Mouse (Mus musculus) hematopoietic stem cell, adult 5-6 weeks (primary cell): ENCODE data around the gene D6Wsu163e. TPM values are rescaled to one million over a fixed set of nuclear protein-coding genes. Genes with fewer than 3 reads are reported as not detected.

Experiments
- ATAC-seq, 2 experiments: fragments of 125-278 bp in 1 of 2; replicated peaks in 1 of 2; 2 replicates each; pipeline ENCODE4 v1.8.0; 2016 to 2017; ENCODE audit warnings: inconsistent platforms in 2 of 2, mild to moderate bottlenecking in 2 of 2, moderate number of reproducible peaks in 2 of 2, low read depth in 1 of 2, moderate TSS enrichment in 1 of 2; ENCODE audit not compliant: low FRiP score in 2 of 2, poor library complexity in 2 of 2, severe bottlenecking in 2 of 2, insufficient read depth in 1 of 2, low TSS enrichment in 1 of 2
- total RNA-seq: library from RNA; stranded (forward); fragments of 172-1452, 232-1000 nt; gene quantifications from 2 replicates; pipeline ENCODE4 v1.2.3, GENCODE M21; 2017

The D6Wsu163e gene
- 26.1 and 53.5 TPM in 2 replicates for total RNA-seq

GRCm38 (mm10) chr6:126939487-126940171 is at the start of gene D6Wsu163e, which contains the start of gene Rad51ap1:
D6Wsu163e (plus strand) TSS chr6:126939962.
Rad51ap1 (minus strand) TSS chr6:126939587.
- ATAC-seq: peak; percentile 95

- ATAC-seq: no peak
Measured at GRCm38 (mm10) chr6:126907378-126907777, 32.4 kb upstream of the D6Wsu163e start.

GRCm38 (mm10) chr6:126907876-126908275 is 31.9 kb upstream of the D6Wsu163e start:
- ATAC-seq: no peak

GRCm38 (mm10) chr6:126910727-126911126 is 29.0 kb upstream of the D6Wsu163e start:
- ATAC-seq: no peak

- ATAC-seq: no peak
Measured at GRCm38 (mm10) chr6:126914928-126915327, 24.8 kb upstream of the D6Wsu163e start.

GRCm38 (mm10) chr6:126921111-126921881 is 18.5 kb upstream of the D6Wsu163e start, which contains the start of gene Dyrk4:
Dyrk4 (minus strand) TSS chr6:126921839.
- peak; percentile 32 to 48 for ATAC-seq

GRCm38 (mm10) chr6:126932896-126933295 is 6.9 kb upstream of the D6Wsu163e start:
- ATAC-seq: no peak

- ATAC-seq: no peak
Measured at GRCm38 (mm10) chr6:126938047-126938446, 1.7 kb upstream of the D6Wsu163e start.

GRCm38 (mm10) chr6:126938853-126939486 is 792 bp upstream of the D6Wsu163e start:
- ATAC-seq: peak in 1 of 2 experiments; percentile 17; a peak in 3 of 4 replicates

GRCm38 (mm10) chr6:126940451-126940850 is 689 bp downstream of the D6Wsu163e start:
- ATAC-seq: peak; percentile 71 to 74

GRCm38 (mm10) chr6:126948336-126948735 is 8.6 kb downstream of the D6Wsu163e start:
- ATAC-seq: no peak

- ATAC-seq: peak; percentile 85 to 87
Measured at GRCm38 (mm10) chr6:126955734-126956133, 16.0 kb downstream of the D6Wsu163e start.

- no peak for ATAC-seq
Measured at GRCm38 (mm10) chr6:126961371-126962018, 21.7 kb downstream of the D6Wsu163e start.

- no peak for ATAC-seq
Measured at GRCm38 (mm10) chr6:126962709-126963108, 22.9 kb downstream of the D6Wsu163e start.

- no peak for ATAC-seq
Measured at GRCm38 (mm10) chr6:126963426-126963825, 23.7 kb downstream of the D6Wsu163e start.

- ATAC-seq: no peak
Measured at GRCm38 (mm10) chr6:126966241-126967026, 26.7 kb downstream of the D6Wsu163e start.
